Mouse (Mus musculus) lung, adult 2 months (tissue): ENCODE data around the gene Six4.

Source experiments
- CTCF ChIP-seq: fragments of 200-500 bp; IDR thresholded peaks from 2 replicates; pipeline ENCODE4 v1.5.1; 2011; ENCODE audit warnings: mild to moderate bottlenecking, low read length, control low read depth; ENCODE audit not compliant: insufficient read depth
- POLR2A ChIP-seq: fragments of 200-500 bp; IDR thresholded peaks from 2 replicates; pipeline ENCODE4 v1.6.1; 2011; ENCODE audit warnings: low read depth, mild to moderate bottlenecking, control low read depth, low read length, borderline replicate concordance; ENCODE audit errors: extremely low read depth

GRCm38 (mm10) chr12:73050305-73050704 lies 63.0 kb downstream of the Six4 start:
- TF ChIP-seq CTCF (no peak), POLR2A (no peak)
